Mouse (Mus musculus): ENCODE data around the gene Parp8.

GRCm38 (mm10) chr13:117054811-117055496 is 29.6 kb upstream of the Parp8 start:
- no peak for TF ChIP-seq CTCF (IDR thresholded peaks at IDR 0.05; ENCODE audit: low read depth)
- TF ChIP-seq EP300 (IDR thresholded peaks at IDR 0.05; ENCODE audit: low read depth): no peak
